Mouse (Mus musculus) MEL (cell line): Measurements from ENCODE around the gene Tub. TPM values are rescaled to one million over a fixed set of nuclear protein-coding genes. Genes with fewer than 3 reads are reported as not detected.

Experiments used
- DNase-seq: peaks from one replicate; pipeline ENCODE4 v3.0.0; 2011; ENCODE audit warnings: low read depth, low spot score
- H3K27ac ChIP-seq: 2 replicates; pipeline ENCODE4 v1.5.1; 2012; ENCODE audit warnings: low read depth, mild to moderate bottlenecking, control low read depth, low read length, moderate library complexity; ENCODE audit not compliant: control insufficient read depth
- H3K27me3 ChIP-seq, 2 experiments: fragments of 150-350 bp in 1 of 2; sonication (generic) in 1 of 2; 2 replicates each; pipeline ENCODE4 v1.6.1; 2012; ENCODE audit warnings: low read length in 2 of 2, mild to moderate bottlenecking in 2 of 2, improper control_type of control experiment in 1 of 2, moderate library complexity in 1 of 2; ENCODE audit not compliant: insufficient read depth in 2 of 2, control insufficient read depth in 1 of 2
- H3K36me3 ChIP-seq, 2 experiments: 2 replicates each; pipeline ENCODE4 v1.6.1; 2012 to 2014; ENCODE audit warnings: low read length in 2 of 2, improper control_type of control experiment in 1 of 2, inconsistent platforms in 1 of 2, mild to moderate bottlenecking in 1 of 2; ENCODE audit not compliant: insufficient read depth in 2 of 2, control insufficient read depth in 1 of 2
- H3K4me1 ChIP-seq, 2 experiments: fragments of 150-350 bp in 1 of 2; sonication (generic) in 1 of 2; 2 replicates each; pipeline ENCODE4 v1.6.1; 2012; ENCODE audit warnings: low read length in 2 of 2, improper control_type of control experiment in 1 of 2, mild to moderate bottlenecking in 1 of 2; ENCODE audit not compliant: insufficient read depth in 2 of 2, control insufficient read depth in 1 of 2
- H3K4me3 ChIP-seq, 2 experiments: fragments of 150-350 bp in 1 of 2; sonication (generic) in 1 of 2; 2 replicates each; pipeline ENCODE4 v1.5.1; 2012; ENCODE audit warnings: low read depth in 2 of 2, low read length in 2 of 2, mild to moderate bottlenecking in 2 of 2, moderate library complexity in 2 of 2, control low read depth in 1 of 2, improper control_type of control experiment in 1 of 2; ENCODE audit not compliant: control insufficient read depth in 1 of 2, insufficient read depth in 1 of 2
- H3K79me2 ChIP-seq: 2 replicates; pipeline ENCODE4 v1.6.1; 2012; ENCODE audit warnings: mild to moderate bottlenecking, low read length, moderate library complexity; ENCODE audit not compliant: control insufficient read depth, poor library complexity, insufficient read depth
- H3K9ac ChIP-seq: 2 replicates; pipeline ENCODE4 v1.6.1; 2012; ENCODE audit warnings: low read depth, mild to moderate bottlenecking, control low read depth, low read length, moderate library complexity; ENCODE audit not compliant: control insufficient read depth, poor library complexity, severe bottlenecking
- H3K9me3 ChIP-seq: fragments of 150-350 bp; sonication (generic); replicated peaks from 2 replicates; pipeline ENCODE4 v1.6.1; 2012; ENCODE audit warnings: mild to moderate bottlenecking, low read length, improper control_type of control experiment, moderate library complexity; ENCODE audit not compliant: insufficient read depth
- CHD1 ChIP-seq: IDR thresholded peaks from 2 replicates; pipeline ENCODE4 v1.6.1; 2012; ENCODE audit warnings: low read depth, mild to moderate bottlenecking, inconsistent platforms, low read length, improper control_type of control experiment
- CHD2 ChIP-seq: IDR thresholded peaks from 2 replicates; pipeline ENCODE4 v1.6.1; 2011; ENCODE audit warnings: low read length, improper control_type of control experiment
- E2F4 ChIP-seq: IDR thresholded peaks from 2 replicates; pipeline ENCODE4 v1.6.1; 2011; ENCODE audit warnings: low read depth, low read length, improper control_type of control experiment, borderline replicate concordance
- EP300 ChIP-seq, 2 experiments: IDR thresholded peaks; 2 replicates each; pipeline ENCODE4 v1.6.1; 2011; ENCODE audit warnings: improper control_type of control experiment in 2 of 2, low read length in 2 of 2, low read depth in 1 of 2, mild to moderate bottlenecking in 1 of 2
- ETS1 ChIP-seq: IDR thresholded peaks from 2 replicates; pipeline ENCODE4 v1.6.1; 2012; ENCODE audit warnings: low read depth, mild to moderate bottlenecking, inconsistent platforms, low read length, improper control_type of control experiment, moderate library complexity
- GABPA ChIP-seq: IDR thresholded peaks from 2 replicates; pipeline ENCODE4 v1.6.1; 2012; ENCODE audit warnings: low read depth, mild to moderate bottlenecking, inconsistent platforms, low read length, improper control_type of control experiment, moderate library complexity
- HCFC1 ChIP-seq: IDR thresholded peaks from 2 replicates; pipeline ENCODE4 v1.6.1; 2012; ENCODE audit warnings: low read depth, mild to moderate bottlenecking, inconsistent platforms, low read length, improper control_type of control experiment, moderate library complexity
- JUND ChIP-seq: IDR thresholded peaks from 2 replicates; pipeline ENCODE4 v1.6.1; 2011; ENCODE audit warnings: low read depth, mild to moderate bottlenecking, improper control_type of control experiment, low read length
- MAFK ChIP-seq: IDR thresholded peaks from 2 replicates; pipeline ENCODE4 v1.6.1; 2011; ENCODE audit warnings: low read depth, mild to moderate bottlenecking, low read length, improper control_type of control experiment, borderline replicate concordance
- MAX ChIP-seq: IDR thresholded peaks from 2 replicates; pipeline ENCODE4 v1.6.1; 2011; ENCODE audit warnings: low read length, improper control_type of control experiment
- MXI1 ChIP-seq: IDR thresholded peaks from 2 replicates; pipeline ENCODE4 v1.6.1; 2011; ENCODE audit warnings: mild to moderate bottlenecking, low read depth, low read length, improper control_type of control experiment
- MYB ChIP-seq: IDR thresholded peaks from 2 replicates; pipeline ENCODE4 v1.6.1; 2011; ENCODE audit warnings: mild to moderate bottlenecking, low read depth, low read length, improper control_type of control experiment
- MYC ChIP-seq: IDR thresholded peaks from 2 replicates; pipeline ENCODE4 v1.6.1; 2011; ENCODE audit warnings: low read depth, mild to moderate bottlenecking, low read length, improper control_type of control experiment, moderate library complexity
- NRF1 ChIP-seq: IDR thresholded peaks from 2 replicates; pipeline ENCODE4 v1.6.1; 2014; ENCODE audit warnings: low read depth, mild to moderate bottlenecking, inconsistent platforms, low read length, improper control_type of control experiment, moderate library complexity; ENCODE audit not compliant: poor library complexity, insufficient read depth, severe bottlenecking
- RAD21 ChIP-seq: IDR thresholded peaks from 2 replicates; pipeline ENCODE4 v1.6.1; 2011; ENCODE audit warnings: mild to moderate bottlenecking, low read depth, low read length, improper control_type of control experiment
- SIN3A ChIP-seq: IDR thresholded peaks from 2 replicates; pipeline ENCODE4 v1.6.1; 2012; ENCODE audit warnings: low read length, improper control_type of control experiment, inconsistent platforms
- SMC3 ChIP-seq: IDR thresholded peaks from 2 replicates; pipeline ENCODE4 v1.6.1; 2011; ENCODE audit warnings: low read depth, low read length, improper control_type of control experiment
- TBP ChIP-seq: IDR thresholded peaks from 2 replicates; pipeline ENCODE4 v1.8.0; 2011; ENCODE audit warnings: low read depth, low read length, improper control_type of control experiment
- UBTF ChIP-seq: IDR thresholded peaks from 2 replicates; pipeline ENCODE4 v1.6.1; 2012; ENCODE audit warnings: low read depth, mild to moderate bottlenecking, inconsistent platforms, low read length, improper control_type of control experiment, moderate library complexity, borderline replicate concordance; ENCODE audit not compliant: insufficient read depth
- USF1 ChIP-seq: IDR thresholded peaks from 2 replicates; pipeline ENCODE4 v1.6.1; 2014; ENCODE audit warnings: low read depth, mild to moderate bottlenecking, inconsistent platforms, low read length, improper control_type of control experiment, moderate library complexity
- ZC3H11A ChIP-seq: IDR thresholded peaks from 2 replicates; pipeline ENCODE4 v1.6.1; 2012; ENCODE audit warnings: low read depth, mild to moderate bottlenecking, inconsistent platforms, low read length, improper control_type of control experiment
- ZMIZ1 ChIP-seq: IDR thresholded peaks from 2 replicates; pipeline ENCODE4 v1.6.1; 2012; ENCODE audit warnings: low read depth, mild to moderate bottlenecking, inconsistent platforms, low read length, improper control_type of control experiment, moderate library complexity
- polyA plus RNA-seq, 2 experiments: library from polyadenylated mRNA; stranded (reverse) in 1 of 2; unstranded in 1 of 2; fragments of >175 nt in 1 of 2; fragments of >200 nt in 1 of 2; gene quantifications; 2 replicates each; pipeline versions ENCODE4 v1.2.1 to v1.2.4; 2012; ENCODE audit warnings: low replicate concordance in 2 of 2, low read depth in 1 of 2; ENCODE audit not compliant: insufficient read length in 2 of 2, insufficient read depth in 1 of 2, missing spikeins in 1 of 2
- total RNA-seq: library from RNA; depleted of rRNA; stranded (reverse); fragments of 300-350 nt; gene quantifications from 2 replicates; pipeline ENCODE4 v1.2.3, GENCODE M21; 2012

Tub gene
- total and polyA plus RNA-seq, 3 experiments = not detected

GRCm38 (mm10) chr7:108972273-108972672 lies 22.1 kb downstream of the Tub start:
- Histone ChIP-seq H3K27ac (no peak overlapping the region), H3K4me3 (no peak overlapping the region), H3K79me2 (no peaks in the 10 kb centered on the region), H3K36me3 (no peaks in the 10 kb centered on the region), H3K9me3 (no peaks in the 10 kb centered on the region), H3K27me3 (no peaks in the 10 kb centered on the region; a peak in 1 of 4 replicates), H3K9ac (no peak overlapping the region), H3K4me1 (no peaks in the 10 kb centered on the region)
- DNase-seq = no peak
- TF ChIP-seq GABPA = no peak
- TF ChIP-seq NRF1 = no peak
- TF ChIP-seq ZMIZ1 = no peak
- no peak for TF ChIP-seq ZC3H11A
- TF ChIP-seq JUND = no peak
- no peak for TF ChIP-seq EP300 (IDR thresholded peaks at IDR 0.05; ENCODE audit: low read depth in 1 of 2, low read length in 2 of 2)
- TF ChIP-seq RAD21 = no peak
- no peak for TF ChIP-seq CHD2
- TF ChIP-seq E2F4 = no peak

- Histone ChIP-seq H3K4me1 (no peaks in the 10 kb centered on the region), H3K27ac (no peak overlapping the region), H3K27me3 (no peaks in the 10 kb centered on the region), H3K9me3 (no peaks in the 10 kb centered on the region), H3K4me3 (no peak overlapping the region), H3K36me3 (no peaks in the 10 kb centered on the region), H3K79me2 (no peaks in the 10 kb centered on the region), H3K9ac (no peak overlapping the region)
- no peak for TF ChIP-seq USF1
- no peak for TF ChIP-seq EP300 (IDR thresholded peaks at IDR 0.05; ENCODE audit: low read depth in 1 of 2, low read length in 2 of 2)
- no peak for TF ChIP-seq RAD21
- DNase-seq = no peak
Observed at GRCm38 (mm10) chr7:108985934-108986708, 36.0 kb downstream of the Tub start.

- Histone ChIP-seq H3K27me3 (no peaks in the 10 kb centered on the region), H3K36me3 (no peaks in the 10 kb centered on the region), H3K4me1 (no peaks in the 10 kb centered on the region), H3K9ac (no peak overlapping the region), H3K79me2 (no peaks in the 10 kb centered on the region), H3K9me3 (no peaks in the 10 kb centered on the region), H3K27ac (no peak overlapping the region)
- DNase-seq = no peak
- TF ChIP-seq ETS1 (no peak), ZC3H11A (no peak), SMC3 (no peak), TBP (no peak), HCFC1 (no peak), SIN3A (no peak), UBTF (no peak), MYB (no peak), GABPA (no peak), MAX (no peak), USF1 (no peak), CHD1 (no peak), MXI1 (no peak), E2F4 (no peak), MAFK (no peak), MYC (no peak)
- TF ChIP-seq, all 39 proteins: peak for 0
- no peak overlapping the region for H3K4me3 ChIP-seq
Observed at GRCm38 (mm10) chr7:108991207-108991606, 41.1 kb downstream of the Tub start.
